Mouse (Mus musculus): ENCODE results near the gene Spdef. TPM values are rescaled to one million over a fixed set of nuclear protein-coding genes. Genes with fewer than 3 reads are reported as not detected.

The Spdef gene
- polyA plus RNA-seq, 1 experiment from 2014 or later = 1.1 TPM

GRCm38 (mm10) chr17:27671720-27672119, 57.0 kb downstream of the Spdef start:
- H3K36me3 ChIP-seq = no peaks in the 10 kb centered on the region
- ATAC-seq (ENCODE audit: low FRiP score, low read depth) = no peak
- peaks cover 2% of the 10 kb centered on the region; the same call in 1 of the 2 replicates for H3K4me1 ChIP-seq (replicated peaks)
- no peak overlapping the region for H3K9ac ChIP-seq
- no peak overlapping the region for H3K4me2 ChIP-seq
- 81% methylated on average over 6 of the region's 6 CpGs for WGBS
- H3K27ac ChIP-seq (replicated peaks) = no peak overlapping the region
- no peak overlapping the region for H3K4me3 ChIP-seq
- H3K27me3 ChIP-seq = no peaks in the 10 kb centered on the region
- no peaks in the 10 kb centered on the region for H3K9me3 ChIP-seq

Other genes with a start within 250 kb of the Spdef start
- gene Grm4, start 207.6 kb downstream of the Spdef start, polyA plus RNA-seq (2015; fragmentation: Nextera tagmentation; extraction: Ambion mirVana) = 8.7 TPM in 2 replicates
- 134 and 149 TPM in 2 replicates for gene Hmga1, start 172.5 kb downstream of the Spdef start, polyA plus RNA-seq (2015; fragmentation: Nextera tagmentation; extraction: Ambion mirVana)
- 67.4 and 71.9 TPM in 2 replicates for gene AI413582, start 163.2 kb downstream of the Spdef start, polyA plus RNA-seq (2015; fragmentation: Nextera tagmentation; extraction: Ambion mirVana)
- gene Nudt3, start 105.5 kb downstream of the Spdef start, polyA plus RNA-seq (2015; fragmentation: Nextera tagmentation; extraction: Ambion mirVana) = 247 and 265 TPM in 2 replicates
- not detected in 2 replicates for gene RPS10-NUDT3, start 93.7 kb downstream of the Spdef start, polyA plus RNA-seq (2015; fragmentation: Nextera tagmentation; extraction: Ambion mirVana)
- 455 and 507 TPM in 2 replicates for gene Rps10, start 92.3 kb downstream of the Spdef start, polyA plus RNA-seq (2015; fragmentation: Nextera tagmentation; extraction: Ambion mirVana)
- gene Pacsin1, start 73.4 kb downstream of the Spdef start, polyA plus RNA-seq (2015; fragmentation: Nextera tagmentation; extraction: Ambion mirVana) = 55.1 and 61.9 TPM in 2 replicates
- 10.0 and 12.0 TPM in 2 replicates for gene D17Wsu92e, start 91.7 kb upstream of the Spdef start, polyA plus RNA-seq (2015; fragmentation: Nextera tagmentation; extraction: Ambion mirVana)
- gene Snrpc, start 109.2 kb upstream of the Spdef start, polyA plus RNA-seq (2015; fragmentation: Nextera tagmentation; extraction: Ambion mirVana) = 216 and 230 TPM in 2 replicates
- 6.4 and 7.6 TPM in 2 replicates for gene Uhrf1bp1, start 127.5 kb upstream of the Spdef start, polyA plus RNA-seq (2015; fragmentation: Nextera tagmentation; extraction: Ambion mirVana)
- 48.4 and 54.6 TPM in 2 replicates for gene Anks1, start 180.4 kb upstream of the Spdef start, polyA plus RNA-seq (2015; fragmentation: Nextera tagmentation; extraction: Ambion mirVana)
- 56.4 and 59.6 TPM in 2 replicates for gene Taf11, start 180.9 kb upstream of the Spdef start, polyA plus RNA-seq (2015; fragmentation: Nextera tagmentation; extraction: Ambion mirVana)